Mouse (Mus musculus) hindbrain, embryonic 11.5 days (tissue): Measurements from ENCODE around the gene Ccdc36. TPM values are rescaled to one million over a fixed set of nuclear protein-coding genes. Genes with fewer than 3 reads are reported as not detected.

ENCODE experiments used
- ATAC-seq: fragments of 200-750 bp; cut with Nextera tagmentation; 2 replicates; pipeline ENCODE4 v1.8.0; 2017; ENCODE audit warnings: mild to moderate bottlenecking, moderate TSS enrichment, moderate library complexity; ENCODE audit not compliant: low FRiP score
- DNase-seq: peaks from one replicate; pipeline ENCODE4 v3.0.0-alpha.2; 2015; ENCODE audit warnings: low spot score
- H3K27ac ChIP-seq: fragments of 300-500 bp; sonication (generic); 2 replicates; pipeline ENCODE4 v1.5.1; 2014; ENCODE audit warnings: mild to moderate bottlenecking, low read depth, low read length
- H3K27me3 ChIP-seq: fragments of 300-500 bp; sonication (generic); 2 replicates; pipeline ENCODE4 v1.6.1; 2014; ENCODE audit warnings: mild to moderate bottlenecking, low read length, moderate library complexity, mixed read lengths; ENCODE audit not compliant: control insufficient read depth, insufficient read depth
- H3K36me3 ChIP-seq: fragments of 300-500 bp; sonication (generic); 2 replicates; pipeline ENCODE4 v1.6.1; 2014; ENCODE audit warnings: mild to moderate bottlenecking, low read length, moderate library complexity, mixed read lengths; ENCODE audit not compliant: control insufficient read depth, insufficient read depth
- H3K4me1 ChIP-seq: fragments of 300-500 bp; sonication (generic); replicated peaks from 2 replicates; pipeline ENCODE4 v1.6.1; 2014; ENCODE audit warnings: low read length, mixed read lengths; ENCODE audit not compliant: control insufficient read depth, insufficient read depth
- H3K4me2 ChIP-seq: fragments of 300-500 bp; sonication (generic); replicated peaks from 2 replicates; pipeline ENCODE4 v1.6.1; 2014; ENCODE audit warnings: mild to moderate bottlenecking, low read depth, low read length
- H3K4me3 ChIP-seq: fragments of 300-500 bp; sonication (generic); 2 replicates; pipeline ENCODE4 v1.5.1; 2014; ENCODE audit warnings: low read depth, low read length
- H3K9ac ChIP-seq: fragments of 300-500 bp; sonication (generic); 2 replicates; pipeline ENCODE4 v1.6.1; 2014; ENCODE audit warnings: low read depth, low read length
- H3K9me3 ChIP-seq: fragments of 300-500 bp; sonication (generic); 2 replicates; pipeline ENCODE4 v1.6.1; 2016; ENCODE audit warnings: low read length; ENCODE audit not compliant: control insufficient read depth
- WGBS: fragments of 180-500 bp; shearing (Covaris S2); extraction: QIAGEN DNeasy Blood & Tissue Kit; methylation state at CpG from one replicate; pipeline ENCODE4 v1.1.7; 2014; 5-methylcytosine and 5-hydroxymethylcytosine counted together
- polyA plus RNA-seq: library from polyadenylated mRNA; unstranded; fragments of >200 nt; fragmentation: Nextera tagmentation; extraction: Ambion mirVana; gene quantifications from 2 replicates; pipeline ENCODE4 v1.2.1, GENCODE M21; 2014

Ccdc36 gene
- polyA plus RNA-seq, 1 experiment from 2014 or later = 1.6 TPM

- no peaks in the 10 kb centered on the region for H3K9me3 ChIP-seq
- no peak within 1 kb of the TSS for H3K4me2 ChIP-seq
- no peaks in the 10 kb centered on the region for H3K27me3 ChIP-seq
- ATAC-seq = no peak
- no peaks in the 10 kb centered on the region for H3K36me3 ChIP-seq
- no peak within 1 kb of the TSS for H3K9ac ChIP-seq
- no peak for DNase-seq
- no peaks in the 10 kb centered on the region for H3K4me1 ChIP-seq
- no peak within 1 kb of the TSS for H3K27ac ChIP-seq
- 25% methylated on average over 3 of the region's 3 CpGs for WGBS
- no peak within 1 kb of the TSS for H3K4me3 ChIP-seq
Observed at GRCm38 (mm10) chr9:108436182-108436581, 7.9 kb upstream of the Ccdc36 start, which contains the start of gene BC048562. TSS of gene BC048562 (plus strand) at chr9:108436482.

DNA sequence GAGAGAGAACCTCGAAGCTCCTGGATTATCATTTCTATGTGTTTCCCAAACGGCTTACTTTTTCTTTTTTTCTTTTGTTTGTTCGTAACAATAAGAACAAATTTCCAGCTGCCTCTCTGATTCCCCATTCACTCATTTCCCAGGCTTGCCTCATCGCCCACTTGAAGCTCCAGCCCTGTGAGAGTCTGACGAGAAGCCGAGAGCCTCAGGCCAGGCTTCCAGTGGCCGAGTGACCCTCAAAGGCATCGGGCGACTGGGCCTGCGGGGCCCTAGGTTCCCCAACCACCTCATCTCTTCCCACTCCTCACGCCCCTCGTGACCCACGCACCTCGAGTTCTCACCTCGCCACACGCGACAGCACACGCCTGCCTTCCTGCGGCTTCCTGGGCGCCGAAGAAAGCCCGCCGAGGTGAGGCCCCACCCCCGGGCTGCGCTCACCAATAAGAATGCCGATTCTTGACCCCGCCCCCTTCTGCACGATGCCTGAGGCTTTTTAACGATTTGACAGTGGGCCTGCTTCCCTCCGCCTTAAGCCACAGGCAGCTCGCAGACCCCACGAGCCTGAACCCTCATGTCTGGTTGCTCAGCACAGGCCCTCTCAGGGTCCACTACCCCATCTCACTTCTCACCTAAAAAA lies 3.3 kb upstream of the Ccdc36 start:
- H3K36me3 ChIP-seq = no peaks in the 10 kb centered on the region
- H3K9ac ChIP-seq = no peak overlapping the region
- WGBS = 44% methylated on average over 32 of the region's 32 CpGs
- no peak overlapping the region for H3K27ac ChIP-seq
- H3K4me1 ChIP-seq = no peaks in the 10 kb centered on the region
- ATAC-seq = peak; percentile 47; the same call in 1 of the 2 replicates
- H3K4me2 ChIP-seq = peak overlapping the region; percentile 32; the same call in 1 of the 2 replicates
- H3K4me3 ChIP-seq = peak overlapping the region; percentile 17; the same call in 1 of the 2 replicates
- no peaks in the 10 kb centered on the region for H3K9me3 ChIP-seq
- no peaks in the 10 kb centered on the region for H3K27me3 ChIP-seq
- peak; percentile 69 for DNase-seq

DNA sequence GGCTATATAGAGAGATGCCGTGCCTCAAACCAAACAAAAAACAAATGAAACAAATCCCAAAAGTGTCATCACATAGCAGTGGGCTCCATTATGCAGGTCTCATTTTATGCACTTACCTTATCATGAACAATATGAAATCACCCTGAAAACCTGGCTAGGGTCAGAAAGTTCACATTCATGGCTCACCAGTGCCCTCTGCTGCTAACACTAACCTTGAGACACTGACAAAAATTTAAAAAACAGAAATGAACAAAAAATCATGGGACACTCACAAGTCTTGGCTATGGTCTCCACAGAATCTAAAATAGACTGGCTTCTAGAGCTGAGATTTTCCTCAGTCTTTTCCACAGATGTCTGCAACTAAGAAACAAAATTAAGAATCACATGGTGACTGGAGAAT lies 16.1 kb downstream of the Ccdc36 start:
- H3K27me3 ChIP-seq = no peaks in the 10 kb centered on the region
- H3K9ac ChIP-seq = no peak overlapping the region

DNA sequence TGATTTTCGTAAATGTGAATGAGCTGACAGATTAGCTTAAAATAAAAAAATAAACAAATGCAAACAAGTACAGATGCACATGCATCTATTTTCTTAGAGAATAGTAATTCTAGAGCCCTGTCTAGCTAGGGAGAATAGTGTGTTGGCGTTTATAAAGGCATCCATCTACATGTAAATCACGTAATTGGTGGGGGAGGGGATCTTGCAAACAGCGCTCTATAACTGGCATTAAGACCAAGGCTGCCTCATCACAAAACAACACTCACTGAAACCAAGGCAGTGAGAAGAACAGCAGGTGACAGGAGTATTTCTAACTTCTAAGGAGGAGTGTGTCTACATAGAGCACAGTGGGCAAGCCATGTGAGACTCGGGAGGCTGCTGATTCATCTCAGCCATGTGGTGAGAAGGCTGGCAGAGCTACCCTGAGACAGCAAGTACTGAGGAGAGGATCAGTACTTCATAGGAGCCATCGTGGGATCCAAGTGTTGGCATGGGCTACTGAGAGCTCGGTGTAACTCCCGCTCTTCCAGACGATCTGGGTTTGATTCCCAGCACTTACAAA lies 16.8 kb downstream of the Ccdc36 start:
- Histone ChIP-seq H3K4me3 (no peak overlapping the region), H3K4me2 (no peak overlapping the region), H3K36me3 (no peaks in the 10 kb centered on the region), H3K4me1 (no peaks in the 10 kb centered on the region), H3K9me3 (no peaks in the 10 kb centered on the region), H3K27ac (no peak overlapping the region), H3K9ac (no peak overlapping the region), H3K27me3 (no peaks in the 10 kb centered on the region)
- DNase-seq = no peak
- WGBS = 81% methylated on average over 9 of the region's 9 CpGs
- ATAC-seq = no peak

More for the DNA sequence above, 16.1 kb downstream of the Ccdc36 start:
- H3K27ac ChIP-seq = no peak overlapping the region
- ATAC-seq (no peak), DNase-seq (no peak)
- H3K4me2 ChIP-seq = no peak overlapping the region
- H3K4me1 ChIP-seq = no peaks in the 10 kb centered on the region
- H3K4me3 ChIP-seq = no peak overlapping the region
- no peaks in the 10 kb centered on the region for H3K9me3 ChIP-seq
- H3K36me3 ChIP-seq = no peaks in the 10 kb centered on the region
- WGBS = 81% methylated on average over 1 of the region's 1 CpGs

- H3K27ac ChIP-seq = no peak overlapping the region
- H3K4me2 ChIP-seq = no peak overlapping the region
- no peak overlapping the region for H3K9ac ChIP-seq
- H3K4me3 ChIP-seq = no peak overlapping the region
- no peaks in the 10 kb centered on the region for H3K9me3 ChIP-seq
- DNase-seq (no peak), ATAC-seq (no peak)
- H3K36me3 ChIP-seq = no peaks in the 10 kb centered on the region
- 93% methylated on average over 4 of the region's 4 CpGs for WGBS
- no peaks in the 10 kb centered on the region for H3K4me1 ChIP-seq
- H3K27me3 ChIP-seq = no peaks in the 10 kb centered on the region
Observed at GRCm38 (mm10) chr9:108409535-108409934, 18.7 kb downstream of the Ccdc36 start.

DNA sequence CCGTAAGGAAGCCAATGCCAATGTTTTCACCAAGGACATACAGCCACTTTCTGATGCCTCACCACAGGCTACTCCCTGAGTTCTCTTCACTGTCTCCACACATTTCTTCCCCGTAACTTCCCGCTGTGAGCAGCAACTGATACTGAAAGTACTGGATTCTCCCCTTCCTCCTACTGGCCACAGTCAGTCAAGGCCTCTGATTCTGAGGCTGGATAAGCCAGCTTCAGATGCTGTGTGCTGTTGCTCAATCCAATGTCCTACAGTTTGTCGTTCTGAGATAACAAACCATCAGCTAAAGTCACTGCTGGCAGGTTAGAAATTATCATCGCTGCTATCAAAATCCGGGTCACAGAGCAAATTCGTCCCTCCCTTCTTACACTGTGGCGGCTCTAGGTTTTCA lies 23.8 kb downstream of the Ccdc36 start:
- H3K4me1 ChIP-seq = no peaks in the 10 kb centered on the region
- H3K27ac ChIP-seq = no peak overlapping the region
- no peak overlapping the region for H3K4me2 ChIP-seq
- H3K9ac ChIP-seq = no peak overlapping the region
- no peak overlapping the region for H3K4me3 ChIP-seq
- no peaks in the 10 kb centered on the region for H3K9me3 ChIP-seq
- H3K36me3 ChIP-seq = no peaks in the 10 kb centered on the region
- DNase-seq (no peak), ATAC-seq (no peak)
- H3K27me3 ChIP-seq = no peaks in the 10 kb centered on the region
- 79% methylated on average over 8 of the region's 8 CpGs for WGBS

GRCm38 (mm10) chr9:108403081-108403480 lies 25.2 kb downstream of the Ccdc36 start:
- DNase-seq (no peak), ATAC-seq (no peak)
- Histone ChIP-seq H3K27ac (no peak overlapping the region), H3K4me3 (no peak overlapping the region), H3K27me3 (no peaks in the 10 kb centered on the region), H3K36me3 (no peaks in the 10 kb centered on the region), H3K9ac (no peak overlapping the region), H3K4me2 (no peak overlapping the region), H3K4me1 (no peaks in the 10 kb centered on the region), H3K9me3 (no peaks in the 10 kb centered on the region)
- 90% methylated on average over 4 of the region's 4 CpGs for WGBS

GRCm38 (mm10) chr9:108401186-108401960 lies 26.9 kb downstream of the Ccdc36 start:
- no peaks in the 10 kb centered on the region for H3K4me1 ChIP-seq
- WGBS = 53% methylated on average over 7 of the region's 7 CpGs
- no peaks in the 10 kb centered on the region for H3K27me3 ChIP-seq
- H3K36me3 ChIP-seq = no peaks in the 10 kb centered on the region
- no peak for DNase-seq
- no peak for ATAC-seq
- H3K4me3 ChIP-seq = no peak overlapping the region
- no peak overlapping the region for H3K27ac ChIP-seq
- H3K4me2 ChIP-seq = no peak overlapping the region
- no peak overlapping the region for H3K9ac ChIP-seq
- H3K9me3 ChIP-seq = no peaks in the 10 kb centered on the region
